Mouse (Mus musculus) MEL (cell line): ENCODE measurements at regions not wholly inside any gene's neighbourhood (a gene's known extent, or its start where the extent isn't known, plus 50 kb on each side); places are given as distances from the start of the nearest gene placed in this dataset.

Experiments
- DNase-seq: peaks from one replicate; pipeline ENCODE4 v3.0.0; 2011; ENCODE audit warnings: low read depth, low spot score
- H3K27ac ChIP-seq: 2 replicates; pipeline ENCODE4 v1.5.1; 2012; ENCODE audit warnings: low read depth, mild to moderate bottlenecking, control low read depth, low read length, moderate library complexity; ENCODE audit not compliant: control insufficient read depth
- H3K27me3 ChIP-seq, 2 experiments: fragments of 150-350 bp in 1 of 2; sonication (generic) in 1 of 2; 2 replicates each; pipeline ENCODE4 v1.6.1; 2012; ENCODE audit warnings: low read length in 2 of 2, mild to moderate bottlenecking in 2 of 2, improper control_type of control experiment in 1 of 2, moderate library complexity in 1 of 2; ENCODE audit not compliant: insufficient read depth in 2 of 2, control insufficient read depth in 1 of 2
- H3K36me3 ChIP-seq, 2 experiments: 2 replicates each; pipeline ENCODE4 v1.6.1; 2012 to 2014; ENCODE audit warnings: low read length in 2 of 2, improper control_type of control experiment in 1 of 2, inconsistent platforms in 1 of 2, mild to moderate bottlenecking in 1 of 2; ENCODE audit not compliant: insufficient read depth in 2 of 2, control insufficient read depth in 1 of 2
- H3K4me1 ChIP-seq, 2 experiments: fragments of 150-350 bp in 1 of 2; sonication (generic) in 1 of 2; 2 replicates each; pipeline ENCODE4 v1.6.1; 2012; ENCODE audit warnings: low read length in 2 of 2, improper control_type of control experiment in 1 of 2, mild to moderate bottlenecking in 1 of 2; ENCODE audit not compliant: insufficient read depth in 2 of 2, control insufficient read depth in 1 of 2
- H3K4me3 ChIP-seq, 2 experiments: fragments of 150-350 bp in 1 of 2; sonication (generic) in 1 of 2; 2 replicates each; pipeline ENCODE4 v1.5.1; 2012; ENCODE audit warnings: low read depth in 2 of 2, low read length in 2 of 2, mild to moderate bottlenecking in 2 of 2, moderate library complexity in 2 of 2, control low read depth in 1 of 2, improper control_type of control experiment in 1 of 2; ENCODE audit not compliant: control insufficient read depth in 1 of 2, insufficient read depth in 1 of 2
- H3K79me2 ChIP-seq: 2 replicates; pipeline ENCODE4 v1.6.1; 2012; ENCODE audit warnings: mild to moderate bottlenecking, low read length, moderate library complexity; ENCODE audit not compliant: control insufficient read depth, poor library complexity, insufficient read depth
- H3K9ac ChIP-seq: 2 replicates; pipeline ENCODE4 v1.6.1; 2012; ENCODE audit warnings: low read depth, mild to moderate bottlenecking, control low read depth, low read length, moderate library complexity; ENCODE audit not compliant: control insufficient read depth, poor library complexity, severe bottlenecking
- H3K9me3 ChIP-seq: fragments of 150-350 bp; sonication (generic); replicated peaks from 2 replicates; pipeline ENCODE4 v1.6.1; 2012; ENCODE audit warnings: mild to moderate bottlenecking, low read length, improper control_type of control experiment, moderate library complexity; ENCODE audit not compliant: insufficient read depth
- BHLHE40 ChIP-seq: IDR thresholded peaks from 2 replicates; pipeline ENCODE4 v1.6.1; 2012; ENCODE audit warnings: low read depth, mild to moderate bottlenecking, inconsistent platforms, low read length, improper control_type of control experiment, borderline replicate concordance
- CHD1 ChIP-seq: IDR thresholded peaks from 2 replicates; pipeline ENCODE4 v1.6.1; 2012; ENCODE audit warnings: low read depth, mild to moderate bottlenecking, inconsistent platforms, low read length, improper control_type of control experiment
- CTCF ChIP-seq, 3 experiments: IDR thresholded peaks in 2 of 3; conservative IDR thresholded peaks in 1 of 3; 2 replicates each; pipeline ENCODE4 v1.5.1; 2011 to 2012; ENCODE audit warnings: low read length in 3 of 3, low read depth in 2 of 3, mild to moderate bottlenecking in 2 of 3, improper control_type of control experiment in 1 of 3, inconsistent platforms in 1 of 3, mixed read lengths in 1 of 3, moderate library complexity in 1 of 3; ENCODE audit not compliant: control insufficient read depth in 1 of 3, insufficient read depth in 1 of 3, poor library complexity in 1 of 3, severe bottlenecking in 1 of 3
- ELF1 ChIP-seq: IDR thresholded peaks from 2 replicates; pipeline ENCODE4 v1.6.1; 2014; ENCODE audit warnings: low read depth, mild to moderate bottlenecking, inconsistent platforms, low read length, improper control_type of control experiment, moderate library complexity
- GABPA ChIP-seq: IDR thresholded peaks from 2 replicates; pipeline ENCODE4 v1.6.1; 2012; ENCODE audit warnings: low read depth, mild to moderate bottlenecking, inconsistent platforms, low read length, improper control_type of control experiment, moderate library complexity
- GATA1 ChIP-seq: IDR thresholded peaks from 2 replicates; pipeline ENCODE4 v1.6.1; 2011; ENCODE audit warnings: low read depth, low read length, improper control_type of control experiment
- HCFC1 ChIP-seq: IDR thresholded peaks from 2 replicates; pipeline ENCODE4 v1.6.1; 2012; ENCODE audit warnings: low read depth, mild to moderate bottlenecking, inconsistent platforms, low read length, improper control_type of control experiment, moderate library complexity
- MAFK ChIP-seq: IDR thresholded peaks from 2 replicates; pipeline ENCODE4 v1.6.1; 2011; ENCODE audit warnings: low read depth, mild to moderate bottlenecking, low read length, improper control_type of control experiment, borderline replicate concordance
- MAX ChIP-seq: IDR thresholded peaks from 2 replicates; pipeline ENCODE4 v1.6.1; 2011; ENCODE audit warnings: low read length, improper control_type of control experiment
- MAZ ChIP-seq: IDR thresholded peaks from 2 replicates; pipeline ENCODE4 v1.6.1; 2012; ENCODE audit warnings: low read depth, mild to moderate bottlenecking, inconsistent platforms, low read length, improper control_type of control experiment
- MXI1 ChIP-seq: IDR thresholded peaks from 2 replicates; pipeline ENCODE4 v1.6.1; 2011; ENCODE audit warnings: mild to moderate bottlenecking, low read depth, low read length, improper control_type of control experiment
- MYB ChIP-seq: IDR thresholded peaks from 2 replicates; pipeline ENCODE4 v1.6.1; 2011; ENCODE audit warnings: mild to moderate bottlenecking, low read depth, low read length, improper control_type of control experiment
- MYC ChIP-seq: IDR thresholded peaks from 2 replicates; pipeline ENCODE4 v1.6.1; 2011; ENCODE audit warnings: low read depth, mild to moderate bottlenecking, low read length, improper control_type of control experiment, moderate library complexity
- POLR2A ChIP-seq, 2 experiments: IDR thresholded peaks; 2 replicates each; pipeline ENCODE4 v1.6.1; 2011 to 2012; ENCODE audit warnings: low read length in 2 of 2, mild to moderate bottlenecking in 2 of 2, control low read depth in 1 of 2, improper control_type of control experiment in 1 of 2, low read depth in 1 of 2, moderate library complexity in 1 of 2; ENCODE audit not compliant: control insufficient read depth in 1 of 2, insufficient read depth in 1 of 2, poor library complexity in 1 of 2
- POLR2AphosphoS2 ChIP-seq: IDR thresholded peaks from 2 replicates; pipeline ENCODE4 v1.6.1; 2011; ENCODE audit warnings: low read length, improper control_type of control experiment
- RCOR1 ChIP-seq: IDR thresholded peaks from 2 replicates; pipeline ENCODE4 v1.6.1; 2012; ENCODE audit warnings: low read depth, mild to moderate bottlenecking, inconsistent platforms, low read length, improper control_type of control experiment
- SIN3A ChIP-seq: IDR thresholded peaks from 2 replicates; pipeline ENCODE4 v1.6.1; 2012; ENCODE audit warnings: low read length, improper control_type of control experiment, inconsistent platforms
- SMC3 ChIP-seq: IDR thresholded peaks from 2 replicates; pipeline ENCODE4 v1.6.1; 2011; ENCODE audit warnings: low read depth, low read length, improper control_type of control experiment
- UBTF ChIP-seq: IDR thresholded peaks from 2 replicates; pipeline ENCODE4 v1.6.1; 2012; ENCODE audit warnings: low read depth, mild to moderate bottlenecking, inconsistent platforms, low read length, improper control_type of control experiment, moderate library complexity, borderline replicate concordance; ENCODE audit not compliant: insufficient read depth
- USF1 ChIP-seq: IDR thresholded peaks from 2 replicates; pipeline ENCODE4 v1.6.1; 2014; ENCODE audit warnings: low read depth, mild to moderate bottlenecking, inconsistent platforms, low read length, improper control_type of control experiment, moderate library complexity
- ZC3H11A ChIP-seq: IDR thresholded peaks from 2 replicates; pipeline ENCODE4 v1.6.1; 2012; ENCODE audit warnings: low read depth, mild to moderate bottlenecking, inconsistent platforms, low read length, improper control_type of control experiment
- ZKSCAN1 ChIP-seq: IDR thresholded peaks from 2 replicates; pipeline ENCODE4 v1.6.1; 2012; ENCODE audit warnings: low read depth, mild to moderate bottlenecking, inconsistent platforms, low read length, improper control_type of control experiment, moderate library complexity
- ZMIZ1 ChIP-seq: IDR thresholded peaks from 2 replicates; pipeline ENCODE4 v1.6.1; 2012; ENCODE audit warnings: low read depth, mild to moderate bottlenecking, inconsistent platforms, low read length, improper control_type of control experiment, moderate library complexity
- ZNF384 ChIP-seq: IDR thresholded peaks from 2 replicates; pipeline ENCODE4 v1.6.1; 2012; ENCODE audit warnings: low read depth, mild to moderate bottlenecking, inconsistent platforms, low read length, improper control_type of control experiment

GRCm38 (mm10) chr6:12977184-12977897 is 92.2 kb upstream of the Tmem106b start:
- no peak overlapping the region for H3K9ac ChIP-seq
- no peaks in the 10 kb centered on the region for H3K79me2 ChIP-seq
- H3K36me3 ChIP-seq = no peaks in the 10 kb centered on the region
- no peak for DNase-seq
- H3K4me3 ChIP-seq = no peak overlapping the region
- no peaks in the 10 kb centered on the region for H3K27me3 ChIP-seq
- TF ChIP-seq MAZ (no peak), SMC3 (no peak), MYC (no peak), CTCF (IDR thresholded peaks at IDR 0.05 in 2 of 3, conservative IDR thresholded peaks at IDR 0.05 in 1 of 3; ENCODE audit: control insufficient read depth in 1 of 3, insufficient read depth in 1 of 3, low read depth in 2 of 3, low read length in 3 of 3, poor library complexity in 1 of 3, severe bottlenecking in 1 of 3) (no peak), MAFK (no peak), GABPA (no peak), ZNF384 (no peak), HCFC1 (no peak), CHD1 (no peak), ZKSCAN1 (no peak), BHLHE40 (no peak), MXI1 (no peak)
- TF ChIP-seq, all 39 proteins: peak for 0
- H3K9me3 ChIP-seq = no peaks in the 10 kb centered on the region
- no peaks in the 10 kb centered on the region for H3K4me1 ChIP-seq
- H3K27ac ChIP-seq = no peak overlapping the region

DNA sequence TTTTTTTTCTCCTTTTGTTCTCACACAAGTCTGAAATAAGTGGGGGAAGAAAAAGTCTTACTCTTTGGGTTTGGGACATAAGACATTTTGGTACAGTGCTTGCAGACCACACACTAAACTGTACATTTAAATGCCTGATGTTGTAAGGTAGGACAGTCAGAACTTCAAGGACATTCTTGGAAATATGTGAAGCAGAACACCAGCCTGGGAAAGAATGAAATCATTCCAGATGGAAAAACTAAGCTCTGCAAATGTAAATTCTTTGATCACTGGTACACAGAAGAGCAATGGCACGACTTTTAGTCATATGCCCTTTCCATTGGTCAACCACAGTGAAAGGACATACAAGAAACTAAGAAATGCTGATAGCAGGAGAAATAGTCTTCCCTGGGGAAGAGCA is 98.0 kb upstream of the Tmem106b start:
- no peak for DNase-seq
- Histone ChIP-seq H3K9ac (no peak overlapping the region), H3K4me3 (no peak overlapping the region), H3K4me1 (no peaks in the 10 kb centered on the region), H3K27me3 (no peaks in the 10 kb centered on the region), H3K36me3 (no peaks in the 10 kb centered on the region), H3K27ac (no peak overlapping the region), H3K79me2 (no peaks in the 10 kb centered on the region), H3K9me3 (no peaks in the 10 kb centered on the region)
- TF ChIP-seq ZMIZ1 = no peak

DNA sequence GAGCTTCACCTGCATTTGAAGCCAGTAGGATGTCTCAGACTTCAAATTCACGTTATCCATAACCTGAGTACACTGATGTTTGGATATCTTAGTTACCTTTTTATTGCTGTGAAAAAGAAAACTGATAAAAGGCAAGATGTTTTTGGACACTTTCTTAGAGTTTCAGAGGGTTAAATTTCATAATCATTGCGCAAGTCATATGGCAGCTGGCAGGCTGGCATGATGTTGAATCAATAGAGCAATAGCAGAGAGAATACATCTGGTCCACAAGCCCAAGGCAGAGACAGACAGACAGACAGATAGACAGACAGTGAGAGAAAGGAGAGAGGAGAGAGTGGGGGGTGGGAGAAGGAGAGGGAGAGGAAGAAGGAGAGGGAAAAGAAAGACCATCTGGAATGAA is 102.3 kb upstream of the Tmem106b start:
- Histone ChIP-seq H3K4me3 (no peak overlapping the region), H3K9me3 (no peaks in the 10 kb centered on the region), H3K79me2 (no peaks in the 10 kb centered on the region), H3K27me3 (no peaks in the 10 kb centered on the region), H3K36me3 (no peaks in the 10 kb centered on the region), H3K9ac (no peak overlapping the region), H3K27ac (no peak overlapping the region), H3K4me1 (no peaks in the 10 kb centered on the region)
- TF ChIP-seq USF1 = no peak
- no peak for TF ChIP-seq RCOR1
- TF ChIP-seq BHLHE40 = no peak
- no peak for TF ChIP-seq HCFC1
- TF ChIP-seq ZC3H11A = no peak
- TF ChIP-seq SIN3A = no peak
- no peak for TF ChIP-seq UBTF
- no peak for TF ChIP-seq GATA1
- no peak for TF ChIP-seq CTCF (IDR thresholded peaks at IDR 0.05 in 2 of 3, conservative IDR thresholded peaks at IDR 0.05 in 1 of 3; ENCODE audit: control insufficient read depth in 1 of 3, insufficient read depth in 1 of 3, low read depth in 2 of 3, low read length in 3 of 3, poor library complexity in 1 of 3, severe bottlenecking in 1 of 3)
- TF ChIP-seq ZMIZ1 = no peak
- TF ChIP-seq POLR2AphosphoS2 = no peak
- no peak for TF ChIP-seq SMC3
- TF ChIP-seq POLR2A (IDR thresholded peaks at IDR 0.05; ENCODE audit: control insufficient read depth in 1 of 2, insufficient read depth in 1 of 2, low read depth in 1 of 2, low read length in 2 of 2, poor library complexity in 1 of 2) = no peak
- no peak for TF ChIP-seq ZKSCAN1
- no peak for TF ChIP-seq MYB
- TF ChIP-seq MXI1 = no peak
- no peak for TF ChIP-seq ELF1
- TF ChIP-seq MAX = no peak
- TF ChIP-seq MAZ = no peak
- TF ChIP-seq CHD1 = no peak
- no peak for DNase-seq
